Mouse (Mus musculus) testis, postnatal 14 days (tissue): ENCODE measurements around the gene Vpreb1.

ENCODE experiments used
- DNase-seq: peaks from one replicate; pipeline ENCODE4 v3.0.0; 2021; ENCODE audit warnings: low spot score

The Vpreb1 gene

DNA sequence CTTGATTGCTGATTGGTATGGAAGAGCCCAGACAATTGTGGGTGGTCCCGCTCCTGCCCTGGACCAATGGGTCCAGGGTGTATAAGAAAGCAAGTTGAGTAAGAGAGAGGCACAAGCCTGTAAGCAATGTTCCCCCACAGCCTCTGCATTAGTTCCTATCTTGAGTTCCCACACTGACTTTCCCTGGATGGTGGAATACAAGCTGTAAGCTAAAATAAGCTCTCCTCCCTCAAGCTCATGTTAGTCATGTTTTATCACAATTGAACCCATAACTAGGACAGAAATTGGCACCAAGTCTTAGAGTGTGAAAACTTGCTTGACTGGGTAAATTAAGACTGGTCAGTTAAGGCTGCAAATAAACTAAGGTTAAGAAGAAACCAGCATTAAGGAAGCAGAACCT, 15.1 kb downstream of the Vpreb1 start:
- no peak for DNase-seq

DNA sequence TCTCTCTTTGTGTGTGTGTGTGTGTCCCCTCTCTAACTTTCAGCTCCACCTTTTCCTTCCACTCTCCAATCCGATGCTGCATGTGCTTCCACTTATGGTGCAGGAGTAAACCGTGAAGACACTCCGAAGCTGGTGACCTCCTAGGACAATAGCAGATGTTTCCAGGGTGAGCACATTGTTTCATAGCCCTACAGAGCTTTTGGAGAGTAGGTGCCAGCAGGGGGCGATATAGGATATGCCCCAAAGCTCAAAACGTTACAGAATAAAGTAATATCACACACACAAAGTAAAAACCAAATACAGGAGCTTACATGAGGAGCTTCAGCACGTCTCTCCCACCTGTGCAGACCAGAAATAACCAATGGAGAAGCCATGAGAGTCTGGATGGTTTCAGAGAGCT, 15.8 kb downstream of the Vpreb1 start:
- no peak for DNase-seq

DNA sequence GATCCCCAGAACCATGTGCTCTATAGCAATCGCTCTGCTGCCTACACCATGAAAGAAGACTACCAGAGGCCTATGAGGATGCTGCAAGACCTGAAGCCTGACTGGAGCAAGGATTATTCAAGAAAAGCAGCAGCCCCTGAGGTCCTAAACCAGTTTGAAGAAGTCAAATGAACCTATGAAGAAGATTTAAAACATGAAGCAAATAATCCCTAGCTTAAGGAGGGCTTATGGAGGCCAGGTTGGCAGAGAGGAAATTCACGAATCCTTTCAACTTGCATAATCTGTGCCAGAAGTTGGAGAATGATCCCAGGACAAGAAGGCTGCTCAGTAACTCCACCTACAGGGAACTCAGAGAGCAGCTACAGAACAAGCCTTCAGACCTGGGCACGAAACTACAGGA, 18.2 kb downstream of the Vpreb1 start:
- DNase-seq: no peak

DNA sequence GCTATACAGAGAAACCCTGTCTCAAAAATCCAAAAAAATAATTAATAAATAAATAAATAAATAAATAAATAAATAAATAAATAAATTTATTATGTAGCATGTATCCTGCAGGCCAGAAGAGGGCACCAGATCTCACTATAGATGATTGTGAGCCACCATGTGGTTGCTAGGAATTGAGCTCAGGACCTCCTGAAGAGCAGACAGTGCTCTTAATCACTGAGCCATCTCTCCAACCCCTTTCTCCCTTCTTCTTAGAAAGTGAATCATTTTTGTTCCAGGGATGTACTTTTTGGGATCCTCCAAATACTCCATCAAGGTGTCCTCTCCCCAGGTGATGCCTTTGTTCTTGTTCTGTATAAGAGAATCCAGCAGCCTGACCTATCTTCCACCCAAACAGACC, 21.4 kb downstream of the Vpreb1 start:
- no peak for DNase-seq

DNA sequence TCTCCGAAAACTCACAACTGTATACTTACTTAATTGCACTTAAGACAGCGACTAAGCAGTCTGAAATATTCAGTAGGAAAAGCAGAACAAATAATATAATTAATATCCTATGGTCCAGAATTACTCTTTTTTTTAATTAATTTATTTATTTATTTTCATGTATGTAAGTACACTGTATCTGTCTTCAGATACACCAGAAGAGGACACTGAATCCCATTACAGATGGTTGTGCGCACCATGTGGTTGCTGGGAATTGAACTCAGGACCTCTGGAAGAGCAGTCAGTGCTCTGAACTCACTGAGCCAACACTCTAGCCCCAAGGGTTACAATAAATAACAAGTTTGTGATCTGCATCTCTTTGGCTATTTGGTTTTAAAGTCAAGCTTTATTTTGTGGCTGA, 41.0 kb downstream of the Vpreb1 start:
- no peak for DNase-seq

DNA sequence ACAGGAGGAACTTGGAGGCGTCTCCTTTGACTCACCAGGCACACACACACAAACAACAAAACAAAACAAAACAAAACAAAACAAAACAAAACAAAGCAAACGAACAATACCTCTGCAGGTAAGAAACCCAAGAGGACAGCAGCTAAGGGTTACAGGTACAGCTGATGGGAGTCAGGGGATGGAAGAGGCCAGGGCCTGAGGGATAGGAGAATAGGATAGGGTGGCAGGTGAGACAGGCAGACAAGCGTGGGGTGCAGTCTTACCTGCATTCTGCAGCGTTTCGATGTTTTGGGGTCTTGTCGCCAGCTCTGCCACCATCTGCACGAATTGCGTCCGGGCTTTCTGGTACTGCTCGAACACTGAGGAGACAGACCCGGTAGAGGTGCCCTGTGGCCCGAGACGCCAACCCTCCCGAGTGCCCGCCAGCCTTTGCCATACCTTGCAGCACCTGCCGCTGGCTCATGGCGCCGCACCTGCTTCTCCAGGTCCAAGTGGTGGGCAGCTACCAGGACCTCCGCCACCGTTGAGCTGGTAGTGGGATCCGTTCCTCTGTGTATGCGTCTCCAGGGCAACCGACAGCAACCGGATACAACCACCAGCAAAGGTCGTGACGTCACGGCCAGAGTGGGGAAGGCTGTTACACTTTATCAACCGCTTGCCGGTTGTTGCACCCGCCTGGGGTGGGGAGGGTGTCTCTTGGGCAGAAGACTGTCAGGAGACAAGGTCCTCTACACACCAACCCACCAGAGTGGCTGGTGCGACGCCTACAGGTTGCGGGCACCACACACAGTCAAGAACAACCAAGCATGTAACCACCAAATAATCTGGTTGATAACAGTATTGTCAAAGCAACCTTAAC, 41.7 kb downstream of the Vpreb1 start, which contains the start of gene Spag6l:
Spag6l (minus strand) TSS at position 700 of the 859 bp plus-strand sequence.
- DNase-seq: peak; percentile 43

DNA sequence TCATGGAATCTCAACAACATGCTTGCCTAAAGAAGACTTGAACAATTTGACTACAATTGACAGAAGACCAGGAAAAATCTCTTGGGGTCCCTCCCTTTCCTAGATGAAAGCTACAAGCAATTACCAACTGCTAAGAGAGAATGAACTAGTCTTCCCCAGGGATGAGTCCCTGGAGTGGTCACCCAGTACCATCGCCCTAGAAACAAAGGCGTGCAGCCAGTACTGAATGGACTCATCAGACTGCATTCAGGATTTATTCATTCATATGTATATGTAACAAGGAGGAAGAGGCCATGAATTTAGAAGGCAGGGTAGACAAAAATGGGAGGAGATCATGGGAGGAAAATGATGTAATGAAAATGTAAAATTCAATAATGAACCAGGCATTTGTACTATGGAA, 44.4 kb downstream of the Vpreb1 start:
- no peak for DNase-seq

DNA sequence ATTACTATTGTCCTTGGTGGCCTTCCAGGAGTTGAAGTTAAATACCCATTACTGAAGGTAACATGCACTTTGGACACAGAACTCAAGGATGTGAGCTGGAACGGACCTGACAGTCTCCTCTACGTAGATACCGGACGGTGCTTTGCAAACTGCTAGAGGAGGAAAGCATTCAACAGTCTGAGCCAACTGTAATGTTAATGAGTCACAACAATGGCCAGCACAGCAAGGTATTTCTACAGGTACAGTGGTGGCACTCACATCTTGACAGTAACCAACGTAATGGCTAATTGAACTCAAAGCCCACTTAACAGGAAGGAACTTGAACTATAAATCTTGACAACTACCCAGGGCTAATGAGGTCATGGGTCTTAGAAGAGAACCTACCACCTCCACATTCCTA, 45.2 kb downstream of the Vpreb1 start:
- no peak for DNase-seq
